Mouse (Mus musculus): Measurements from ENCODE around the gene Casp3. TPM values are rescaled to one million over a fixed set of nuclear protein-coding genes. Genes with fewer than 3 reads are reported as not detected.

The Casp3 gene
- polyA plus RNA-seq (2017; shearing (Covaris generic)) = 34.1 TPM

GRCm38 (mm10) chr8:46616879-46617689 lies at the start of gene Casp3, which contains the start of gene Primpol:
Gene Casp3, plus strand, starts transcription at chr8:46617291.
Gene Primpol, minus strand, starts transcription at chr8:46617212.

Other genes starting within 250 kb of the Casp3 start
- 15.8 TPM for gene Acsl1, start 146.3 kb upstream of the Casp3 start, polyA plus RNA-seq (2017; shearing (Covaris generic))
- gene Cenpu, start 65.3 kb upstream of the Casp3 start, polyA plus RNA-seq (2017; shearing (Covaris generic)) = 2.2 TPM
- gene Primpol, start 79 bp upstream of the Casp3 start, polyA plus RNA-seq (2017; shearing (Covaris generic)) = 12.0 TPM
- gene Irf2, start 122.4 kb downstream of the Casp3 start, polyA plus RNA-seq (2017; shearing (Covaris generic)) = 101 TPM

All from effector memory CD4-positive, alpha-beta T cell, adult 7 months (primary cell).